Mouse (Mus musculus) midbrain, postnatal 0 days (tissue): Measurements from ENCODE around the gene Suds3. TPM values are rescaled to one million over a fixed set of nuclear protein-coding genes. Genes with fewer than 3 reads are reported as not detected.

Experiments
- ATAC-seq: fragments of 200-750 bp; cut with Nextera tagmentation; 2 replicates; pipeline ENCODE4 v1.8.0; 2017; ENCODE audit warnings: moderate number of reproducible peaks, mild to moderate bottlenecking, moderate TSS enrichment, moderate library complexity; ENCODE audit not compliant: low FRiP score
- DNase-seq: peaks from one replicate; pipeline ENCODE4 v3.0.0-alpha.2; 2015; ENCODE audit warnings: low spot score
- H3K27ac ChIP-seq: fragments of 300-500 bp; sonication (generic); 2 replicates; pipeline ENCODE4 v1.5.1; 2014; ENCODE audit warnings: low read depth, mild to moderate bottlenecking, low read length, mixed read lengths
- H3K27me3 ChIP-seq: fragments of 300-500 bp; sonication (generic); 2 replicates; pipeline ENCODE4 v1.6.1; 2014; ENCODE audit warnings: low read length, control low read depth, mixed read lengths; ENCODE audit not compliant: insufficient read depth
- H3K36me3 ChIP-seq: fragments of 300-500 bp; sonication (generic); 2 replicates; pipeline ENCODE4 v1.6.1; 2014; ENCODE audit warnings: low read length, control low read depth, mixed read lengths; ENCODE audit not compliant: insufficient read depth
- H3K4me1 ChIP-seq: fragments of 300-500 bp; sonication (generic); 2 replicates; pipeline ENCODE4 v1.6.1; 2014; ENCODE audit warnings: mild to moderate bottlenecking, control low read depth, antibody characterized with exemption, low read length, mixed read lengths; ENCODE audit not compliant: insufficient read depth
- H3K4me2 ChIP-seq: fragments of 300-500 bp; sonication (generic); 2 replicates; pipeline ENCODE4 v1.6.1; 2014; ENCODE audit warnings: low read depth, mild to moderate bottlenecking, low read length, mixed read lengths; ENCODE audit not compliant: poor library complexity, severe bottlenecking
- H3K4me3 ChIP-seq: fragments of 300-500 bp; sonication (generic); 2 replicates; pipeline ENCODE4 v1.5.1; 2014; ENCODE audit warnings: low read depth, mild to moderate bottlenecking, low read length, moderate library complexity
- H3K9ac ChIP-seq: fragments of 300-500 bp; sonication (generic); replicated peaks from 2 replicates; pipeline ENCODE4 v1.6.1; 2014; ENCODE audit warnings: mild to moderate bottlenecking, low read length, moderate library complexity, mixed read lengths; ENCODE audit not compliant: poor library complexity, severe bottlenecking
- H3K9me3 ChIP-seq: fragments of 300-500 bp; sonication (generic); 2 replicates; pipeline ENCODE4 v1.6.1; 2016; ENCODE audit warnings: low read length, control low read depth
- CTCF ChIP-seq: IDR thresholded peaks from 2 replicates; pipeline ENCODE4 v1.5.1; 2016; ENCODE audit warnings: antibody characterized with exemption, mild to moderate bottlenecking
- WGBS: fragments of 180-500 bp; shearing (Covaris S2); extraction: QIAGEN DNeasy Blood & Tissue Kit; methylation state at CpG from one replicate; pipeline ENCODE4 v1.1.7; 2014; 5-methylcytosine and 5-hydroxymethylcytosine counted together
- polyA plus RNA-seq: library from polyadenylated mRNA; unstranded; fragments of >200 nt; fragmentation: Nextera tagmentation; extraction: Ambion mirVana; gene quantifications from 2 replicates; pipeline ENCODE4 v1.2.1, GENCODE M21; 2015
- total RNA-seq: library from RNA; depleted of rRNA; stranded (reverse); fragments of >200 nt; gene quantifications from 2 replicates; pipeline ENCODE4 v1.2.3, GENCODE M21; 2014

The Suds3 gene
- total and polyA plus RNA-seq, 2 experiments from 2014 or later = 70.9 to 95.0 TPM

GRCm38 (mm10) chr5:117113330-117113729 lies 2.6 kb downstream of the Suds3 start:
- ATAC-seq (no peak), DNase-seq (peak; percentile 55)
- 92% methylated on average over 7 of the region's 7 CpGs for WGBS
- Histone ChIP-seq H3K9me3 (no peaks in the 10 kb centered on the region), H3K27me3 (no peaks in the 10 kb centered on the region), H3K36me3 (peaks cover 33% of the 10 kb centered on the region), H3K4me1 (no peaks in the 10 kb centered on the region), H3K4me3 (no peak overlapping the region), H3K4me2 (no peak overlapping the region), H3K27ac (no peak overlapping the region), H3K9ac (no peak overlapping the region)
- TF ChIP-seq CTCF = peak; percentile 70

DNA sequence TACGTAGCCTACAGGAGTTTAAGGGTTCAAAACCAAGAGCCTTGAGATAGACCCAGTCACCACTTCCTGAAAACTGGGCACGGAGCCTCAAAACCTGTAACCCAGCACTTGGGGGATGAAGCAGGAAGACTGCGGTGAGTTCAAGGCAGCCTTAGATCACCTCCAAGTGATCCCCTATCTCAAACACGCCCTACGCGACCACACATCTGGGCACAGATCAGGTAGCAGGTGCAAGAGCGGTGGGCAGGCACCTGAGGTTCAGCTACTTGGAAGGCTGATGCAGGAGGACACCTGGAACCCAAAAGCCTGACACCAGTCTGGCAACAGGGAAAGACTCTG lies 4.2 kb downstream of the Suds3 start:
- no peak overlapping the region for H3K9ac ChIP-seq
- over 99% methylated on average over 7 of the region's 7 CpGs for WGBS
- no peak overlapping the region for H3K4me2 ChIP-seq
- H3K4me3 ChIP-seq = no peak overlapping the region
- no peak overlapping the region for H3K27ac ChIP-seq
- TF ChIP-seq CTCF = no peak
- no peaks in the 10 kb centered on the region for H3K27me3 ChIP-seq
- no peak for DNase-seq
- no peak for ATAC-seq
- H3K36me3 ChIP-seq = peaks cover 42% of the 10 kb centered on the region
- H3K9me3 ChIP-seq = no peaks in the 10 kb centered on the region
- no peaks in the 10 kb centered on the region for H3K4me1 ChIP-seq

DNA sequence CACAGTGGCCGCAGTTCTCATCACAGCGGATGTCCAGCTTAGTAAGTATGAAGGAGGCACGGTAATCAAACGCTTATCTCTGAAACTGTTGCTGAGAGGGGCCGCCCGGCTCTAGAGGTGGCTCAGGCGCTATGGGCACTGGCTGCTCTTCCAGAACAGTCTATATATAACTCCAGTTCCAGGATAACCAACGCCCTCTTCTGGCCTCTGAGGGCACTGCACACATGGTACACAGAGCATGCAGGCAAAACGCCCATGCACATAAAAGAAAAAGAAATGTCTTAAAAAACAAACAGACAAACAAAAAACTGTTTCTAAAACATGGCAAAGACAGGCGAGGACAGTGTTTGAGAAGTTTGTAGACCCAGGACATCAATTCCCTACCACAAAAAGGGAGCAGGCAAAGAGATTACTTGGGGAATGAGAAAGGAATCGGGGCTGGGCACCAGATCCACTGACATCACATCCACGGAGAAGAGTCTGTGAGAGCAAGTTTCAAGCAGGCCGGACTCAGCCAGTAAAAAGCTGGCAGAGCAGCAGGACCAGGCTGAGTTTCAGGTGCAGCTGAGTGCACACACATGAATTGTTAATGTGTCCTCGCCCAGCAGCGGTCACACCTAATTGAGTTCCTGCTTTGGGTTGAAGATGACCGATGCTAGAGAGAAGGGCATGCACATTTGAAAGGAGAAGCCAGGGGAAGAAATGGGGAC lies 4.7 kb downstream of the Suds3 start:
- H3K27ac ChIP-seq = no peak overlapping the region
- H3K9ac ChIP-seq = no peak overlapping the region
- WGBS = 93% methylated on average over 16 of the region's 16 CpGs
- ATAC-seq = no peak
- H3K4me3 ChIP-seq = no peak overlapping the region
- no peaks in the 10 kb centered on the region for H3K27me3 ChIP-seq
- DNase-seq = no peak
- peak; percentile 41 for TF ChIP-seq CTCF
- H3K4me1 ChIP-seq = no peaks in the 10 kb centered on the region
- no peak overlapping the region for H3K4me2 ChIP-seq
- no peaks in the 10 kb centered on the region for H3K9me3 ChIP-seq
- peaks cover 48% of the 10 kb centered on the region for H3K36me3 ChIP-seq

GRCm38 (mm10) chr5:117109522-117109921 lies 6.4 kb downstream of the Suds3 start:
- Histone ChIP-seq H3K4me2 (no peak overlapping the region), H3K9me3 (no peaks in the 10 kb centered on the region), H3K4me1 (no peaks in the 10 kb centered on the region), H3K9ac (no peak overlapping the region), H3K27me3 (no peaks in the 10 kb centered on the region), H3K27ac (no peak overlapping the region), H3K4me3 (no peak overlapping the region), H3K36me3 (peaks cover 64% of the 10 kb centered on the region)
- WGBS = 88% methylated on average over 8 of the region's 8 CpGs
- DNase-seq (no peak), ATAC-seq (no peak)
- peak; percentile 45 for TF ChIP-seq CTCF

- ATAC-seq = no peak
- H3K27me3 ChIP-seq = no peaks in the 10 kb centered on the region
- TF ChIP-seq CTCF = no peak
- H3K9ac ChIP-seq = no peak overlapping the region
- no peak overlapping the region for H3K4me3 ChIP-seq
- no peaks in the 10 kb centered on the region for H3K4me1 ChIP-seq
- no peaks in the 10 kb centered on the region for H3K9me3 ChIP-seq
- H3K27ac ChIP-seq = no peak overlapping the region
- WGBS = 96% methylated on average over 13 of the region's 13 CpGs
- no peak for DNase-seq
- H3K36me3 ChIP-seq = peaks cover 69% of the 10 kb centered on the region
- no peak overlapping the region for H3K4me2 ChIP-seq
These were observed 7.2 kb downstream of the Suds3 start for GRCm38 (mm10) chr5:117108731-117109130.

GRCm38 (mm10) chr5:117108292-117108691 lies 7.6 kb downstream of the Suds3 start:
- Histone ChIP-seq H3K9ac (no peak overlapping the region), H3K4me3 (no peak overlapping the region), H3K4me2 (no peak overlapping the region), H3K9me3 (no peaks in the 10 kb centered on the region), H3K36me3 (peaks cover 74% of the 10 kb centered on the region), H3K4me1 (no peaks in the 10 kb centered on the region), H3K27ac (no peak overlapping the region), H3K27me3 (no peaks in the 10 kb centered on the region)
- WGBS = 96% methylated on average over 13 of the region's 13 CpGs
- no peak for TF ChIP-seq CTCF
- DNase-seq (no peak), ATAC-seq (no peak)
